Mouse (Mus musculus) lung, adult 18-20 months (tissue): ENCODE measurements around the gene Zfp853.

Experiments used
- DNase-seq, 2 experiments: peaks; one replicate each; pipeline ENCODE4 v3.0.0; 2022; ENCODE audit warnings: mixed read lengths in 2 of 2

Gene Zfp853

GRCm38 (mm10) chr5:143252039-143252438, 41.4 kb downstream of the Zfp853 start:
- DNase-seq, result no peak

GRCm38 (mm10) chr5:143244926-143245325, 48.5 kb downstream of the Zfp853 start:
- no peak for DNase-seq
